Mouse (Mus musculus) midbrain, embryonic 15.5 days (tissue): ENCODE data around the gene Mylpf. TPM values are rescaled to one million over a fixed set of nuclear protein-coding genes. Genes with fewer than 3 reads are reported as not detected.
A peak's percentile ranks its signal among the peaks of the same experiment; 100 is the strongest.

Source experiments
- ATAC-seq: fragments of 200-750 bp; cut with Nextera tagmentation; replicated peaks from 2 replicates; pipeline ENCODE4 v1.8.0; 2017; ENCODE audit warnings: moderate TSS enrichment
- H3K27ac ChIP-seq: fragments of 300-500 bp; sonication (generic); 2 replicates; pipeline ENCODE4 v1.5.1; 2015; ENCODE audit warnings: mild to moderate bottlenecking, inconsistent platforms
- H3K27me3 ChIP-seq: fragments of 300-500 bp; sonication (generic); replicated peaks from 2 replicates; pipeline ENCODE4 v1.6.1; 2015; ENCODE audit warnings: inconsistent platforms
- H3K36me3 ChIP-seq: fragments of 300-500 bp; sonication (generic); replicated peaks from 2 replicates; pipeline ENCODE4 v1.6.1; 2015; ENCODE audit warnings: inconsistent platforms
- H3K4me1 ChIP-seq: fragments of 300-500 bp; sonication (generic); 2 replicates; pipeline ENCODE4 v1.6.1; 2015; ENCODE audit warnings: inconsistent platforms
- H3K4me2 ChIP-seq: fragments of 300-500 bp; sonication (generic); 2 replicates; pipeline ENCODE4 v1.6.1; 2015; ENCODE audit warnings: inconsistent platforms, mild to moderate bottlenecking, moderate library complexity
- H3K4me3 ChIP-seq: fragments of 300-500 bp; sonication (generic); 2 replicates; pipeline ENCODE4 v1.5.1; 2015; ENCODE audit warnings: mild to moderate bottlenecking, inconsistent platforms
- H3K9ac ChIP-seq: fragments of 300-500 bp; sonication (generic); 2 replicates; pipeline ENCODE4 v1.6.1; 2015; ENCODE audit warnings: mild to moderate bottlenecking, inconsistent platforms
- H3K9me3 ChIP-seq: fragments of 300-500 bp; sonication (generic); 2 replicates; pipeline ENCODE4 v1.6.1; 2016; ENCODE audit warnings: inconsistent platforms
- WGBS: fragments of 180-500 bp; shearing (Covaris S2); methylation state at CpG from one replicate; pipeline ENCODE4 v1.1.7; 2015; ENCODE audit warnings: mixed read lengths; 5-methylcytosine and 5-hydroxymethylcytosine counted together
- polyA plus RNA-seq: library from polyadenylated mRNA; unstranded; fragments of >200 nt; fragmentation: Nextera tagmentation; extraction: Ambion mirVana; gene quantifications from 2 replicates; pipeline ENCODE4 v1.2.1, GENCODE M21; 2015

Gene Mylpf
- polyA plus RNA-seq, 1 experiment from 2014 or later, result 3.9 TPM

- H3K9me3 ChIP-seq, result no peaks in the 10 kb centered on the region
- WGBS, result 70% methylated on average over 10 of the region's 10 CpGs
- H3K36me3 ChIP-seq, result peaks cover 8% of the 10 kb centered on the region
- H3K27ac ChIP-seq, result no peak overlapping the region
- H3K4me1 ChIP-seq, result no peaks in the 10 kb centered on the region
- H3K27me3 ChIP-seq, result no peaks in the 10 kb centered on the region
- H3K4me2 ChIP-seq, result no peak overlapping the region
- H3K9ac ChIP-seq, result no peak overlapping the region
- H3K4me3 ChIP-seq, result no peak overlapping the region
- no peak for ATAC-seq
Measured at GRCm38 (mm10) chr7:127187351-127187750, 21.3 kb upstream of the Mylpf start.

- H3K27me3 ChIP-seq, result no peaks in the 10 kb centered on the region
- H3K4me1 ChIP-seq, result no peaks in the 10 kb centered on the region
- H3K4me2 ChIP-seq, result no peak overlapping the region
- H3K9ac ChIP-seq, result no peak overlapping the region
- no peak overlapping the region for H3K4me3 ChIP-seq
- ATAC-seq, result no peak
- no peaks in the 10 kb centered on the region for H3K9me3 ChIP-seq
- no peak overlapping the region for H3K27ac ChIP-seq
- H3K36me3 ChIP-seq, result peaks cover 19% of the 10 kb centered on the region
- WGBS, result 86% methylated on average over 17 of the region's 17 CpGs
Measured at GRCm38 (mm10) chr7:127188305-127189276, 20.1 kb upstream of the Mylpf start.

- Histone ChIP-seq H3K4me1 (peaks cover 15% of the 10 kb centered on the region), H3K9ac (no peak overlapping the region), H3K9me3 (no peaks in the 10 kb centered on the region), H3K27me3 (no peaks in the 10 kb centered on the region), H3K36me3 (peaks cover 27% of the 10 kb centered on the region), H3K4me3 (no peak overlapping the region), H3K4me2 (no peak overlapping the region), H3K27ac (no peak overlapping the region)
- ATAC-seq, result no peak
- 86% methylated on average over 6 of the region's 6 CpGs for WGBS
Measured at GRCm38 (mm10) chr7:127190672-127191071, 18.0 kb upstream of the Mylpf start.

- no peak overlapping the region for H3K4me3 ChIP-seq
- peaks cover 25% of the 10 kb centered on the region for H3K4me1 ChIP-seq
- WGBS, result 95% methylated on average over 5 of the region's 5 CpGs
- H3K9ac ChIP-seq, result no peak overlapping the region
- H3K27ac ChIP-seq, result no peak overlapping the region
- no peaks in the 10 kb centered on the region for H3K9me3 ChIP-seq
- no peak for ATAC-seq
- H3K36me3 ChIP-seq, result peaks cover 36% of the 10 kb centered on the region
- H3K4me2 ChIP-seq, result no peak overlapping the region
- H3K27me3 ChIP-seq, result no peaks in the 10 kb centered on the region
Measured at GRCm38 (mm10) chr7:127192989-127193388, 15.7 kb upstream of the Mylpf start.

- no peak overlapping the region for H3K4me3 ChIP-seq
- H3K36me3 ChIP-seq, result peaks cover 47% of the 10 kb centered on the region
- H3K4me2 ChIP-seq, result peak overlapping the region; percentile 78; the same call in 1 of the 2 replicates
- no peaks in the 10 kb centered on the region for H3K27me3 ChIP-seq
- H3K9me3 ChIP-seq, result no peaks in the 10 kb centered on the region
- no peak overlapping the region for H3K9ac ChIP-seq
- no peak for ATAC-seq
- 93% methylated on average over 17 of the region's 17 CpGs for WGBS
- no peak overlapping the region for H3K27ac ChIP-seq
- H3K4me1 ChIP-seq, result peaks cover 25% of the 10 kb centered on the region
Measured at GRCm38 (mm10) chr7:127194011-127194632, 14.6 kb upstream of the Mylpf start.

- peak overlapping the region; percentile 69 for H3K9ac ChIP-seq
- H3K27me3 ChIP-seq, result no peaks in the 10 kb centered on the region
- H3K9me3 ChIP-seq, result no peaks in the 10 kb centered on the region
- H3K36me3 ChIP-seq, result peaks cover 51% of the 10 kb centered on the region
- ATAC-seq, result no peak
- peak overlapping the region; percentile 78 for H3K4me2 ChIP-seq
- H3K4me3 ChIP-seq, result peak overlapping the region; percentile 82
- H3K4me1 ChIP-seq, result peaks cover 25% of the 10 kb centered on the region
- 87% methylated on average over 7 of the region's 7 CpGs for WGBS
- H3K27ac ChIP-seq, result no peak overlapping the region
Measured at GRCm38 (mm10) chr7:127194633-127195029, 14.1 kb upstream of the Mylpf start.

- H3K4me2 ChIP-seq, result peak within 1 kb of the TSS; percentile 78
- peak; percentile 97 for ATAC-seq
- peaks cover 25% of the 10 kb centered on the region for H3K4me1 ChIP-seq
- H3K9me3 ChIP-seq, result no peaks in the 10 kb centered on the region
- H3K27me3 ChIP-seq, result no peaks in the 10 kb centered on the region
- H3K36me3 ChIP-seq, result peaks cover 57% of the 10 kb centered on the region
- peak within 1 kb of the TSS; percentile 69 for H3K9ac ChIP-seq
- H3K4me3 ChIP-seq, result peak within 1 kb of the TSS; percentile 82
- WGBS, result under 1% methylated on average over 51 of the region's 51 CpGs
- H3K27ac ChIP-seq, result peak within 1 kb of the TSS; percentile 90
Measured at GRCm38 (mm10) chr7:127195544-127196295, 13.0 kb upstream of the Mylpf start, which contains the start of gene Cd2bp2. Cd2bp2 (minus strand) TSS chr7:127196050.

- Histone ChIP-seq H3K27ac (peak overlapping the region; percentile 79), H3K4me2 (peak overlapping the region; percentile 78), H3K4me1 (peaks cover 25% of the 10 kb centered on the region), H3K36me3 (peaks cover 62% of the 10 kb centered on the region), H3K27me3 (no peaks in the 10 kb centered on the region), H3K9me3 (no peaks in the 10 kb centered on the region), H3K9ac (peak overlapping the region; percentile 49), H3K4me3 (peak overlapping the region; percentile 82)
- no peak for ATAC-seq
- 59% methylated on average over 11 of the region's 11 CpGs for WGBS
Measured at GRCm38 (mm10) chr7:127196484-127196883, 12.2 kb upstream of the Mylpf start.

GRCm38 (mm10) chr7:127206606-127207005 lies 2.1 kb upstream of the Mylpf start:
- H3K36me3 ChIP-seq, result peaks cover 13% of the 10 kb centered on the region; the same call in 1 of the 2 replicates
- H3K4me3 ChIP-seq, result peak overlapping the region; percentile 98
- H3K27ac ChIP-seq, result no peak overlapping the region
- no peaks in the 10 kb centered on the region for H3K9me3 ChIP-seq
- 65% methylated on average over 2 of the region's 2 CpGs for WGBS
- no peak for ATAC-seq
- peaks cover 42% of the 10 kb centered on the region for H3K4me1 ChIP-seq
- H3K9ac ChIP-seq, result peak overlapping the region; percentile 97
- H3K27me3 ChIP-seq, result no peaks in the 10 kb centered on the region
- H3K4me2 ChIP-seq, result peak overlapping the region; percentile 99

GRCm38 (mm10) chr7:127207374-127208294 lies 1.1 kb upstream of the Mylpf start:
- Histone ChIP-seq H3K9me3 (no peaks in the 10 kb centered on the region), H3K4me3 (peak overlapping the region; percentile 98), H3K36me3 (peaks cover 11% of the 10 kb centered on the region; the same call in 1 of the 2 replicates), H3K27ac (peak overlapping the region; percentile 90), H3K4me2 (peak overlapping the region; percentile 99), H3K4me1 (peaks cover 42% of the 10 kb centered on the region), H3K27me3 (no peaks in the 10 kb centered on the region), H3K9ac (peak overlapping the region; percentile 97)
- under 1% methylated on average over 53 of the region's 53 CpGs for WGBS
- ATAC-seq, result 0 out of 2 replicates have a peak, but pooled peaks have one; percentile 5

GRCm38 (mm10) chr7:127208295-127208552 lies 466 bp upstream of the Mylpf start, which contains the start of gene Tbc1d10b:
Tbc1d10b (minus strand) TSS chr7:127208468.
- peaks cover 42% of the 10 kb centered on the region for H3K4me1 ChIP-seq
- no peaks in the 10 kb centered on the region for H3K9me3 ChIP-seq
- H3K27me3 ChIP-seq, result no peaks in the 10 kb centered on the region
- H3K4me3 ChIP-seq, result peak within 1 kb of the TSS; percentile 98
- H3K27ac ChIP-seq, result peak within 1 kb of the TSS; percentile 90
- peak; percentile 21; the same call in 1 of the 2 replicates for ATAC-seq
- H3K4me2 ChIP-seq, result peak within 1 kb of the TSS; percentile 99
- 1% methylated on average over 40 of the region's 44 CpGs for WGBS
- peak within 1 kb of the TSS; percentile 97 for H3K9ac ChIP-seq
- H3K36me3 ChIP-seq, result 0 out of 2 replicates have a peak, but pooled peaks cover 5% of the 10 kb centered on the region
